Mouse (Mus musculus) effector memory CD4-positive, alpha-beta T cell, adult 5 months (primary cell): ENCODE results near the gene Lmo7. TPM values are rescaled to one million over a fixed set of nuclear protein-coding genes. Genes with fewer than 3 reads are reported as not detected.

ENCODE experiments used
- polyA plus RNA-seq: library from polyadenylated mRNA; unstranded; fragments of 100-300 nt; shearing (Covaris generic); gene quantifications from one replicate; pipeline ENCODE4 v1.2.1, GENCODE M21; 2017

Lmo7 gene
- polyA plus RNA-seq: 0.69 TPM

DNA sequence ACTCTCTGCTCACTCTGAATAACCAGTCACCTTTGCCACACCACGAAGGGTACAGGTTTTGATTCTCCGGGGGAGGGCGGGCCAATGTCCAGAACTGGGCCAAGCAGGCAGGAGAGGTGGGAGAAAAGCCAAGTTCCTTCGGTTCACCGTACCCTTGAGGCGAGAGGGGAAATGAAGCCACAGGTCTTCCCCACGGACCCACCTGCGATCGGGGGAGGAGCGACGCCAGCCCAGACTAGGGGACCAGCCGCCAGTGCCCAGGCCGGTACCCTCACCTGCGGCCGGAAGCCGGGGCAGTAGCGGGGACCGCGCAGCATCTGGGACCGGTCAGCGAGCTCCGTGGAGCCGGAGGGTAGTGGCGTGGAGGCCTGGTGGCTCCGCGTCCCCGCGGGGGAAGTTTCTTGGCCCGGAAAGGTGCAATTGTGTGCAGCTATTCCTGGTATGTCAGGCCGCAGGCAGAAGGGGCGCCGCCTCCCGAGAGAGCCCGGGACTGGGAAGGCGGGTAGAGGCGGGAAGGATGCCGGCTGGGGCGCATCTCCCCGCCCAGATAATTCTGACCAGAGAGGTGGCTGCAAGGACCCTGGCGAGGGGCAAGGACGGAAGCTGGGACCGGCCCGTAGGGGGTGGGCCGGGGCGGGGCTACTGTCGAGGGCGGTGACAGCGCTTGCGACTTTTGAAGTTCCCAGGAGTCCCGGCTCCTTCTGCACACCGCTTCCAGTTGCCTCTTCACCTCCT lies at the start of gene Lmo7, which contains the start of gene Gm9922:
TSS of gene Lmo7 (plus strand) at position 721 of the 735 bp plus-strand sequence.
TSS of gene Gm9922 (minus strand) at position 578 of the 735 bp plus-strand sequence.

Other genes with a start within 250 kb of the Lmo7 start
- gene Tbc1d4, start 120.8 kb upstream of the Lmo7 start, polyA plus RNA-seq: 130 TPM
- gene Commd6, start 89.3 kb upstream of the Lmo7 start, polyA plus RNA-seq: 47.9 TPM
- gene Uchl3, start 76.0 kb upstream of the Lmo7 start, polyA plus RNA-seq: 62.9 TPM
- not detected for gene Gm9922, start 143 bp upstream of the Lmo7 start, polyA plus RNA-seq